Mouse (Mus musculus): ENCODE measurements around the gene Nln. TPM values are rescaled to one million over a fixed set of nuclear protein-coding genes. Genes with fewer than 3 reads are reported as not detected.

Gene Nln
- polyA plus RNA-seq, 1 experiment: 2.6 TPM

DNA sequence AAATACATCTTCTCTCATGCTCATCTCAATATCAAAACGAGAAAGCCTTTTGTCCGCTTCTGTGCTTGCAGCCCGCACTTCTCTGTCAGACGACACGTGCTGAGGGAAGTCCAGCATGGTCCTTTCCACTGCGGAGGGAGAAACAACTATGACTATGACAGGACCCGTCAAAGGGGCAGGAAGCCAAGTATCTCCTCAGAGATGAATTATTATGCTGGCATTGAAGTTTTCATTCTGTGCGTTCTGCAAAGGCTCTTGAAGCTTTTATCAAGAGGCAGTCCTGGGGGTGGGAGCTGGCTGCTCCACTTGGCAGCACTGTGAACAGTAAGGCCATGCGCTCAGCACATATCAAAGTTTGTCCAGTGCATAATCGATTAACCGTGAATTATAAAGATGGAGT, 40.2 kb downstream of the Nln start:
- WGBS: 94% methylated on average over 11 of the region's 11 CpGs
- H3K36me3 ChIP-seq (ENCODE audit: control insufficient read depth, insufficient read depth, low read length): no peaks in the 10 kb centered on the region
- no peak for DNase-seq
- no peak overlapping the region for H3K27ac ChIP-seq (ENCODE audit: control insufficient read depth, insufficient read depth, low read length)
- no peak overlapping the region for H3K4me3 ChIP-seq (ENCODE audit: control insufficient read depth, insufficient read depth, low read length)
- no peaks in the 10 kb centered on the region for H3K27me3 ChIP-seq (ENCODE audit: control insufficient read depth, insufficient read depth, low read length)
- TF ChIP-seq CTCF (IDR thresholded peaks at IDR 0.05; ENCODE audit: borderline replicate concordance, control insufficient read depth, extremely low read depth, insufficient read depth, low read length, poor library complexity) (no peak), POLR2A (IDR thresholded peaks at IDR 0.05; ENCODE audit: control insufficient read depth, extremely low read depth, insufficient read depth, low read length, poor library complexity) (no peak)
- no peaks in the 10 kb centered on the region for H3K4me1 ChIP-seq (replicated peaks; ENCODE audit: control insufficient read depth, insufficient read depth, low read length)

DNA sequence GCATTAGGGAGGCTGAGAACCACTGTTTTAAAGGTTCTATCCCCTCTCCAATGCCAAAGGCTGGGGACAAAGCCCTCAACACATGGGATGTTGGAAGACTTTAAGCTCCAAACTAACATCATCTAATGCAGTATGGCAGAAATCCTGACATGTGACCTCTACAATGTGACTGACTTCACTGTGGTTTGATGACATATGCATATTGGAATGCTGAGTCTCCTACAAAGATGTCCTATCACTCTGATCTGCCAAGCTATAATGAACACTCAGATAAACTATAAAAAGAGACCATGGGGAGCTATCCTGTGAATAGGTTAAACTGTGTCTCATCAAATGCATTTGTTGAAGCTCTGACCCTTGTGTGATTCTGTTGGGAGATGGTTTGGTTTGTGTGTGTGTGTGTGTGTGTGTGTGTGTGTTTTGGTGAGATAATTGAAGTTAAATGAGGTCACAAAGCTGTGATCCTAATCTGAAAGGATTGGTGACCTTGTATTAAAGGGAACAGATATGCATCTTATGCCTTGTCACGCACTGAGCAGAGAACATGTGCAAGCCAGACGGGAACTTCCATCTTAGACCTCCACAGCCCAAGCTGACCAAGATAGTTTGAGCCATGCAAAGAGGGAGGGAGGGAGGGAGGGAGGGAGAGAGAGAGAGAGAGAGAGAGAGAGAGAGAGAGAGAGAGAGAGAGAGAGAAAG, 43.6 kb downstream of the Nln start:
- H3K27me3 ChIP-seq (ENCODE audit: control insufficient read depth, insufficient read depth, low read length): no peaks in the 10 kb centered on the region
- H3K4me1 ChIP-seq (replicated peaks; ENCODE audit: control insufficient read depth, insufficient read depth, low read length): no peaks in the 10 kb centered on the region
- TF ChIP-seq CTCF (IDR thresholded peaks at IDR 0.05; ENCODE audit: borderline replicate concordance, control insufficient read depth, extremely low read depth, insufficient read depth, low read length, poor library complexity) (no peak), POLR2A (IDR thresholded peaks at IDR 0.05; ENCODE audit: control insufficient read depth, extremely low read depth, insufficient read depth, low read length, poor library complexity) (no peak)
- H3K4me3 ChIP-seq (ENCODE audit: control insufficient read depth, insufficient read depth, low read length): no peak overlapping the region
- DNase-seq: no peak
- no peaks in the 10 kb centered on the region for H3K36me3 ChIP-seq (ENCODE audit: control insufficient read depth, insufficient read depth, low read length)
- H3K27ac ChIP-seq (ENCODE audit: control insufficient read depth, insufficient read depth, low read length): no peak overlapping the region
- whole genome bisulfite sequencing: 88% methylated on average over 2 of the region's 2 CpGs

- Histone ChIP-seq H3K4me3 (ENCODE audit: control insufficient read depth, insufficient read depth, low read length) (no peak overlapping the region), H3K36me3 (ENCODE audit: control insufficient read depth, insufficient read depth, low read length) (no peaks in the 10 kb centered on the region), H3K27ac (ENCODE audit: control insufficient read depth, insufficient read depth, low read length) (no peak overlapping the region), H3K27me3 (ENCODE audit: control insufficient read depth, insufficient read depth, low read length) (no peaks in the 10 kb centered on the region), H3K4me1 (replicated peaks; ENCODE audit: control insufficient read depth, insufficient read depth, low read length) (peaks cover 3% of the 10 kb centered on the region)
- TF ChIP-seq POLR2A (IDR thresholded peaks at IDR 0.05; ENCODE audit: control insufficient read depth, extremely low read depth, insufficient read depth, low read length, poor library complexity) (no peak), CTCF (IDR thresholded peaks at IDR 0.05; ENCODE audit: borderline replicate concordance, control insufficient read depth, extremely low read depth, insufficient read depth, low read length, poor library complexity) (no peak)
- WGBS: 97% methylated on average over 9 of the region's 9 CpGs
- no peak for DNase-seq
Observed at GRCm38 (mm10) chr13:104063061-104063460, 46.4 kb downstream of the Nln start.

DNA sequence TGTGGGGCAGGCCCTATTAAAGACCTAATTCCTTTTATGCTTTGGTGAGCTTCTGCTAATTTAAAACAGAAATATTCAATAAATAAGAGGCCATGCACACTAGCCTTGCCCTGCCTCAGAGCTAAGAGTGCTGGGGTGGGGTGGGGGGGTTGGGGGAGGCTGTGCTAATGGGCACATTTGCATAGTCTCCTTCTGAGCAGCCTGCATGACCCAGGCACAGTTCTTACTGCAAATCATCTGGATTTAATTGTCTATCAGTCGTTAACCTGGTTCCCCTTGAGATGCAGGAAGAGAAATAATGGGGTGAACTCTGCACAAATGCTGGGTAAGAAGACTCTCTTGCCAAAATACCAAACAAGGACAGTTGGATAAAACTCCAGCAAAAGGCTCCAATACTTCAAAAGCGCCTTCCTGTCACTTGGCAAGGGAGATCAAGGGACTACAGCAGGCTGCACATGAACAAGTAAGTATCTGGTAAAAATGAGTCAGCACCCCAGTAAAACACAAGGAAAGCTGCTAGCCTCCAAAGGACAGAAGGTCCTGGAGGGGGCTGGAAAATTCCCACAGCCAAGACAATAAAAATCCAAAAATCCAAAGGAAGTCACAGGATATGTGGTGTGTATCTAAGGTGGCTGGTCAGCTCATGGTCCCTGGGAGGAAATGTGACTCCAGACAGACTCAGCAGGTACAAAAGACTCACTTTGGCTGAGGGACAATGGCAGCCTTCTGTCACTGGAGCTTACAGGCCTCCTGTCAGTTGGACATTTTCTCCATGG, 47.3 kb downstream of the Nln start:
- no peak for DNase-seq
- no peaks in the 10 kb centered on the region for H3K27me3 ChIP-seq (ENCODE audit: control insufficient read depth, insufficient read depth, low read length)
- H3K4me3 ChIP-seq (ENCODE audit: control insufficient read depth, insufficient read depth, low read length): no peak overlapping the region
- H3K27ac ChIP-seq (ENCODE audit: control insufficient read depth, insufficient read depth, low read length): no peak overlapping the region
- 82% methylated on average over 2 of the region's 2 CpGs for WGBS
- H3K36me3 ChIP-seq (ENCODE audit: control insufficient read depth, insufficient read depth, low read length): no peaks in the 10 kb centered on the region
- TF ChIP-seq POLR2A (IDR thresholded peaks at IDR 0.05; ENCODE audit: control insufficient read depth, extremely low read depth, insufficient read depth, low read length, poor library complexity) (no peak), CTCF (IDR thresholded peaks at IDR 0.05; ENCODE audit: borderline replicate concordance, control insufficient read depth, extremely low read depth, insufficient read depth, low read length, poor library complexity) (no peak)
- peaks cover 3% of the 10 kb centered on the region for H3K4me1 ChIP-seq (replicated peaks; ENCODE audit: control insufficient read depth, insufficient read depth, low read length)

DNA sequence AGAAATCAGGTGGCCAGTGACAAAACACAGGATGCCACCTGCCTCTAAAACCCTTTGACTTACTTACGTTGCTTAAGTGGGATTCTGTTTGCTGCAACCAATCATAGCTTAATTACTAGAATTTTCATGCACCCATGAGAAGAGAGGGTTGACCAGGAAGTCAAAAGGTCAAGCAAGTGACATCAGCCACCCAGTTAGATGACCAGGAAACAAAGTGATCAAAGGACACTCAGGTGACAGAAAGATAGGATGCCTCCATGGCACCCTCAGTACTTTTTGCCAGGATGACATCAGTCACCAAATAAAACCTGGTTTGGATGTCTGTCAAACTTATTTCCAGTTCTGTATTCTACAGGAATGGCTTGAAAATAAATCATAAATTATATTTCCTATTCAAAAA, 49.2 kb downstream of the Nln start:
- 81% methylated on average over 1 of the region's 1 CpGs for WGBS
- H3K4me3 ChIP-seq (ENCODE audit: control insufficient read depth, insufficient read depth, low read length): no peak overlapping the region
- H3K27me3 ChIP-seq (ENCODE audit: control insufficient read depth, insufficient read depth, low read length): no peaks in the 10 kb centered on the region
- DNase-seq: no peak
- TF ChIP-seq POLR2A (IDR thresholded peaks at IDR 0.05; ENCODE audit: control insufficient read depth, extremely low read depth, insufficient read depth, low read length, poor library complexity) (no peak), CTCF (IDR thresholded peaks at IDR 0.05; ENCODE audit: borderline replicate concordance, control insufficient read depth, extremely low read depth, insufficient read depth, low read length, poor library complexity) (no peak)
- no peak overlapping the region for H3K27ac ChIP-seq (ENCODE audit: control insufficient read depth, insufficient read depth, low read length)
- H3K36me3 ChIP-seq (ENCODE audit: control insufficient read depth, insufficient read depth, low read length): no peaks in the 10 kb centered on the region
- H3K4me1 ChIP-seq (replicated peaks; ENCODE audit: control insufficient read depth, insufficient read depth, low read length): peaks cover 3% of the 10 kb centered on the region

DNA sequence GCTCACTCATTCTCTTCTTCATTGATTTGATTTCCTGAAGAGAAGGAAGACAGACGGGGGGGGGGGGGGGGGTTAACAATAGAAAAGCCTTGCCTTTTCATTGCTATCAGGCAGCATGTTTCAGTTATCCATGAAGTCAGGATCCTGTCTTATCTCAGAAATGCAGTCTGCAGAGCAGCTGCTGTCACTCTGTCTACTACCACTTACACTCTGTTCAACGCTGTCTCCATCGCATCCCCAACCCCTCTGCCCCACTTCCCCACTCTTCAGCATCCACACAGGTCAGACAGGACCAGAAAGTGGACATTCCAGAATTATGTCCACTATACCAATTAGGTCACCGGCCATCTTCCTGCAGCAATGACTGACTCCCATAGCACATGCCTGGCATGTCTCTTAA, 49.9 kb downstream of the Nln start:
- no peak overlapping the region for H3K4me3 ChIP-seq (ENCODE audit: control insufficient read depth, insufficient read depth, low read length)
- 87% methylated on average over 4 of the region's 4 CpGs for WGBS
- H3K27ac ChIP-seq (ENCODE audit: control insufficient read depth, insufficient read depth, low read length): no peak overlapping the region
- H3K36me3 ChIP-seq (ENCODE audit: control insufficient read depth, insufficient read depth, low read length): no peaks in the 10 kb centered on the region
- no peak for DNase-seq
- TF ChIP-seq CTCF (IDR thresholded peaks at IDR 0.05; ENCODE audit: borderline replicate concordance, control insufficient read depth, extremely low read depth, insufficient read depth, low read length, poor library complexity): no peak
- TF ChIP-seq POLR2A (IDR thresholded peaks at IDR 0.05; ENCODE audit: control insufficient read depth, extremely low read depth, insufficient read depth, low read length, poor library complexity): no peak
- no peaks in the 10 kb centered on the region for H3K27me3 ChIP-seq (ENCODE audit: control insufficient read depth, insufficient read depth, low read length)
- peaks cover 3% of the 10 kb centered on the region for H3K4me1 ChIP-seq (replicated peaks; ENCODE audit: control insufficient read depth, insufficient read depth, low read length)

Measured in thymus, adult 2 months (tissue).